Mouse (Mus musculus): ENCODE results near the gene 1700122O11Rik.

GRCm38 (mm10) chr17:48080626-48081025, 42.5 kb upstream of the 1700122O11Rik start:
- TF ChIP-seq CTCF (IDR thresholded peaks at IDR 0.05; ENCODE audit: borderline replicate concordance, insufficient read depth, low read length) (no peak), POLR2A (IDR thresholded peaks at IDR 0.05; ENCODE audit: low read depth, low read length) (no peak)

Data from embryonic fibroblast, embryonic 13.5 days (primary cell).